Mouse (Mus musculus): ENCODE measurements at regions not wholly inside any gene's neighbourhood (a gene's known extent, or its start where the extent isn't known, plus 50 kb on each side); places are given as distances from the start of the nearest gene placed in this dataset.

- DNase-seq (ENCODE audit: low spot score in 2 of 2): no peak
Measured at GRCm38 (mm10) chr11:26881635-26882034, 287.8 kb upstream of the Vrk2 start.

All from adrenal gland, postnatal 4 days (tissue).